Mouse (Mus musculus): ENCODE measurements around the gene Mrpl50. TPM values are rescaled to one million over a fixed set of nuclear protein-coding genes. Genes with fewer than 3 reads are reported as not detected.
"Not testable (repeated sequence)": the region's sequence is repeated elsewhere in the genome, so short reads cannot be mapped to it uniquely, and the experiment has no call there.

Mrpl50 gene
- polyA plus RNA-seq, 1 experiment from 2014 or later, result 79.1 TPM

GRCm38 (mm10) chr4:49519476-49519875 is 1.4 kb downstream of the Mrpl50 start:
- 80% methylated on average over 5 of the region's 5 CpGs for WGBS
- no peak overlapping the region for H3K4me3 ChIP-seq (ENCODE audit: low read depth, low read length)
- no peaks in the 10 kb centered on the region for H3K27me3 ChIP-seq (ENCODE audit: control insufficient read depth, insufficient read depth, low read length)
- H3K36me3 ChIP-seq (ENCODE audit: control insufficient read depth, insufficient read depth, low read length), result no peaks in the 10 kb centered on the region
- no peaks in the 10 kb centered on the region for H3K9me3 ChIP-seq (ENCODE audit: control insufficient read depth, low read length)
- ATAC-seq (ENCODE audit: low read depth), result no peak
- no peak overlapping the region for H3K27ac ChIP-seq (ENCODE audit: low read depth, low read length)
- peaks cover 14% of the 10 kb centered on the region for H3K4me1 ChIP-seq (ENCODE audit: control insufficient read depth, insufficient read depth, low read length)
- no peak overlapping the region for H3K9ac ChIP-seq (replicated peaks; ENCODE audit: low read depth, low read length)
- H3K4me2 ChIP-seq (ENCODE audit: low read depth, low read length), result peak overlapping the region; percentile 27; the same call in 1 of the 2 replicates

GRCm38 (mm10) chr4:49514441-49514840 is 6.5 kb downstream of the Mrpl50 start:
- Histone ChIP-seq H3K9ac (replicated peaks; ENCODE audit: low read depth, low read length) (no peak overlapping the region), H3K27ac (ENCODE audit: low read depth, low read length) (no peak overlapping the region), H3K4me1 (ENCODE audit: control insufficient read depth, insufficient read depth, low read length) (peaks cover 3% of the 10 kb centered on the region; the same call in 1 of the 2 replicates), H3K27me3 (ENCODE audit: control insufficient read depth, insufficient read depth, low read length) (no peaks in the 10 kb centered on the region), H3K4me2 (ENCODE audit: low read depth, low read length) (no peak overlapping the region), H3K36me3 (ENCODE audit: control insufficient read depth, insufficient read depth, low read length) (0 out of 2 replicates have a peak, but pooled peaks cover 6% of the 10 kb centered on the region), H3K4me3 (ENCODE audit: low read depth, low read length) (no peak overlapping the region), H3K9me3 (ENCODE audit: control insufficient read depth, low read length) (no peaks in the 10 kb centered on the region)
- 97% methylated on average over 6 of the region's 6 CpGs for WGBS
- no peak for ATAC-seq (ENCODE audit: low read depth)

- H3K36me3 ChIP-seq (ENCODE audit: control insufficient read depth, insufficient read depth, low read length), result 0 out of 2 replicates have a peak, but pooled peaks cover 6% of the 10 kb centered on the region
- no peak overlapping the region for H3K4me3 ChIP-seq (ENCODE audit: low read depth, low read length)
- H3K27me3 ChIP-seq (ENCODE audit: control insufficient read depth, insufficient read depth, low read length), result no peaks in the 10 kb centered on the region
- H3K9ac ChIP-seq (replicated peaks; ENCODE audit: low read depth, low read length), result no peak overlapping the region
- H3K9me3 ChIP-seq (ENCODE audit: control insufficient read depth, low read length), result no peaks in the 10 kb centered on the region
- no peak overlapping the region for H3K27ac ChIP-seq (ENCODE audit: low read depth, low read length)
- 96% methylated on average over 4 of the region's 4 CpGs for WGBS
- no peak for ATAC-seq (ENCODE audit: low read depth)
- H3K4me1 ChIP-seq (ENCODE audit: control insufficient read depth, insufficient read depth, low read length), result no peaks in the 10 kb centered on the region
- H3K4me2 ChIP-seq (ENCODE audit: low read depth, low read length), result no peak overlapping the region
Measured at GRCm38 (mm10) chr4:49512636-49513035, 8.3 kb downstream of the Mrpl50 start.

GRCm38 (mm10) chr4:49510236-49510835 is 10.6 kb downstream of the Mrpl50 start:
- H3K9ac ChIP-seq (replicated peaks; ENCODE audit: low read depth, low read length); H3K4me2 ChIP-seq (ENCODE audit: low read depth, low read length); H3K9me3 ChIP-seq (ENCODE audit: control insufficient read depth, low read length); H3K36me3 ChIP-seq (ENCODE audit: control insufficient read depth, insufficient read depth, low read length); ATAC-seq (ENCODE audit: low read depth); H3K27ac ChIP-seq (ENCODE audit: low read depth, low read length); H3K4me1 ChIP-seq (ENCODE audit: control insufficient read depth, insufficient read depth, low read length); H3K27me3 ChIP-seq (ENCODE audit: control insufficient read depth, insufficient read depth, low read length); H3K4me3 ChIP-seq (ENCODE audit: low read depth, low read length): not testable (repeated sequence)
- WGBS, result 100% methylated on average over 1 of the region's 1 CpGs

GRCm38 (mm10) chr4:49509183-49509582 is 11.7 kb downstream of the Mrpl50 start:
- no peak overlapping the region for H3K27ac ChIP-seq (ENCODE audit: low read depth, low read length)
- 0 out of 2 replicates have a peak, but pooled peaks cover 6% of the 10 kb centered on the region for H3K36me3 ChIP-seq (ENCODE audit: control insufficient read depth, insufficient read depth, low read length)
- no peak overlapping the region for H3K9ac ChIP-seq (replicated peaks; ENCODE audit: low read depth, low read length)
- no peaks in the 10 kb centered on the region for H3K9me3 ChIP-seq (ENCODE audit: control insufficient read depth, low read length)
- H3K4me1 ChIP-seq (ENCODE audit: control insufficient read depth, insufficient read depth, low read length), result no peaks in the 10 kb centered on the region
- WGBS, result 91% methylated on average over 2 of the region's 2 CpGs
- ATAC-seq (ENCODE audit: low read depth), result no peak
- no peaks in the 10 kb centered on the region for H3K27me3 ChIP-seq (ENCODE audit: control insufficient read depth, insufficient read depth, low read length)
- H3K4me3 ChIP-seq (ENCODE audit: low read depth, low read length), result no peak overlapping the region
- H3K4me2 ChIP-seq (ENCODE audit: low read depth, low read length), result no peak overlapping the region

- H3K27me3 ChIP-seq (ENCODE audit: control insufficient read depth, insufficient read depth, low read length), result no peaks in the 10 kb centered on the region
- H3K4me1 ChIP-seq (ENCODE audit: control insufficient read depth, insufficient read depth, low read length), result no peaks in the 10 kb centered on the region
- H3K9ac ChIP-seq (replicated peaks; ENCODE audit: low read depth, low read length), result no peak within 1 kb of the TSS
- H3K27ac ChIP-seq (ENCODE audit: low read depth, low read length), result no peak within 1 kb of the TSS
- H3K36me3 ChIP-seq (ENCODE audit: control insufficient read depth, insufficient read depth, low read length), result no peaks in the 10 kb centered on the region
- no peak within 1 kb of the TSS for H3K4me2 ChIP-seq (ENCODE audit: low read depth, low read length)
- no peaks in the 10 kb centered on the region for H3K9me3 ChIP-seq (ENCODE audit: control insufficient read depth, low read length)
- H3K4me3 ChIP-seq (ENCODE audit: low read depth, low read length), result no peak within 1 kb of the TSS
- ATAC-seq (ENCODE audit: low read depth), result no peak
- WGBS, result 80% methylated on average over 3 of the region's 3 CpGs
Measured at GRCm38 (mm10) chr4:49506386-49506785, 14.5 kb downstream of the Mrpl50 start, which contains the start of gene Baat. Gene Baat, minus strand, starts transcription at chr4:49506557.

GRCm38 (mm10) chr4:49503563-49503962 is 17.3 kb downstream of the Mrpl50 start:
- no peaks in the 10 kb centered on the region for H3K9me3 ChIP-seq (ENCODE audit: control insufficient read depth, low read length)
- H3K4me1 ChIP-seq (ENCODE audit: control insufficient read depth, insufficient read depth, low read length), result no peaks in the 10 kb centered on the region
- no peaks in the 10 kb centered on the region for H3K27me3 ChIP-seq (ENCODE audit: control insufficient read depth, insufficient read depth, low read length)
- ATAC-seq (ENCODE audit: low read depth), result no peak
- no peak overlapping the region for H3K4me3 ChIP-seq (ENCODE audit: low read depth, low read length)
- WGBS, result 90% methylated on average over 1 of the region's 1 CpGs
- no peaks in the 10 kb centered on the region for H3K36me3 ChIP-seq (ENCODE audit: control insufficient read depth, insufficient read depth, low read length)
- no peak overlapping the region for H3K4me2 ChIP-seq (ENCODE audit: low read depth, low read length)
- no peak overlapping the region for H3K9ac ChIP-seq (replicated peaks; ENCODE audit: low read depth, low read length)
- no peak overlapping the region for H3K27ac ChIP-seq (ENCODE audit: low read depth, low read length)

- H3K4me2 ChIP-seq (ENCODE audit: low read depth, low read length); H3K27ac ChIP-seq (ENCODE audit: low read depth, low read length); H3K4me3 ChIP-seq (ENCODE audit: low read depth, low read length); H3K9me3 ChIP-seq (ENCODE audit: control insufficient read depth, low read length); H3K9ac ChIP-seq (replicated peaks; ENCODE audit: low read depth, low read length); ATAC-seq (ENCODE audit: low read depth); H3K36me3 ChIP-seq (ENCODE audit: control insufficient read depth, insufficient read depth, low read length); H3K4me1 ChIP-seq (ENCODE audit: control insufficient read depth, insufficient read depth, low read length); H3K27me3 ChIP-seq (ENCODE audit: control insufficient read depth, insufficient read depth, low read length): not testable (repeated sequence)
- 63% methylated on average over 3 of the region's 3 CpGs for WGBS
Measured at GRCm38 (mm10) chr4:49485934-49486650, 34.8 kb downstream of the Mrpl50 start.

GRCm38 (mm10) chr4:49485442-49485841 is 35.5 kb downstream of the Mrpl50 start:
- H3K36me3 ChIP-seq (ENCODE audit: control insufficient read depth, insufficient read depth, low read length), result no peaks in the 10 kb centered on the region
- no peak overlapping the region for H3K9ac ChIP-seq (replicated peaks; ENCODE audit: low read depth, low read length)
- no peak for ATAC-seq (ENCODE audit: low read depth)
- no peak overlapping the region for H3K27ac ChIP-seq (ENCODE audit: low read depth, low read length)
- H3K4me1 ChIP-seq (ENCODE audit: control insufficient read depth, insufficient read depth, low read length), result no peaks in the 10 kb centered on the region
- H3K27me3 ChIP-seq (ENCODE audit: control insufficient read depth, insufficient read depth, low read length), result no peaks in the 10 kb centered on the region
- no peak overlapping the region for H3K4me3 ChIP-seq (ENCODE audit: low read depth, low read length)
- no peak overlapping the region for H3K4me2 ChIP-seq (ENCODE audit: low read depth, low read length)
- H3K9me3 ChIP-seq (ENCODE audit: control insufficient read depth, low read length), result no peaks in the 10 kb centered on the region
